In the genomic region with DNA sequence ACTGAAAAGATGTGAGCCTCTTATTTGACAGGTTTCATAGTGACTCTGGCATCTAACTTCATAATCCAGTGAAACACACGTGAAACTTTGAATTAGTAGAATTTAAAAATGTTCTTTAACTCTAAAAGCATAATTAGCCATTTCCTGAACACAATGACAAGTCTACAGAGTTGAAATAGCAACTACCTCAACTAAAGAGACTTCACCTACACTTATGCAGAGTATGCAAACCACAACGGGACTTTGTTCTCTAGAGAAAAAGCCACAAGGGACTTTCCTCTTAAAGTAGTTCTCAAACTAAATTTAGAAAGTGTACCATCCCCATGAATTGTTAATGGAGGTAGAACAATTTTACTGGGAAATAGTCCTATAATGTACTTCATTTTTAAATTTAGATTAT, we compare ENCODE assay signal across 18 mouse cellular contexts.
"Had no signal": no experiment of that assay in that cellular context is flagged by ENCODE, and none has a peak within 500 bp of the region (broad histone marks: within the 10 kb centered on the region; RNA-seq: fewer than 3 reads in every experiment).

No protein-coding gene starts in this region.

- H3K4me3 ChIP-seq: layer of hippocampus, adult 2 months; liver, embryonic 13.5 days; neural tube, embryonic 12.5 days; neural tube, embryonic 15.5 days; stomach, embryonic 15.5 days had no signal

- DNase-seq: kidney, adult 9 months; kidney, postnatal 25 days; layer of hippocampus, adult 9-11 months; liver, embryonic 13.5 days; lung, adult 2 months; lung, postnatal 14 days; lung, postnatal 4 days; midbrain, embryonic 14.5 days; right cerebral cortex, adult 18-20 months; right cerebral cortex, postnatal 14 days; right cerebral cortex, postnatal 4 days; thymus, postnatal 25 days had no signal

- H3K4me2 ChIP-seq: liver, embryonic 13.5 days; midbrain, embryonic 11.5 days; neural tube, embryonic 12.5 days; neural tube, embryonic 15.5 days; stomach, embryonic 15.5 days had no signal

- H3K9ac ChIP-seq: liver, embryonic 13.5 days; neural tube, embryonic 12.5 days; neural tube, embryonic 15.5 days; stomach, embryonic 15.5 days had no signal

- H3K4me1 ChIP-seq: liver, embryonic 13.5 days; neural tube, embryonic 15.5 days; stomach, embryonic 15.5 days had no signal

- H3K36me3 ChIP-seq: liver, embryonic 13.5 days; neural tube, embryonic 12.5 days; neural tube, embryonic 15.5 days; stomach, embryonic 15.5 days had no signal

- H3K9me3 ChIP-seq: liver, embryonic 13.5 days; neural tube, embryonic 12.5 days; neural tube, embryonic 15.5 days; stomach, embryonic 15.5 days had no signal

- H3K27ac ChIP-seq: kidney, postnatal 0 days; layer of hippocampus, adult 2 months; liver, embryonic 13.5 days; neural tube, embryonic 12.5 days; neural tube, embryonic 15.5 days; stomach, embryonic 15.5 days had no signal

- H3K27me3 ChIP-seq: liver, embryonic 13.5 days; neural tube, embryonic 12.5 days; neural tube, embryonic 15.5 days; stomach, embryonic 15.5 days had no signal
